Mouse (Mus musculus): ENCODE measurements around the gene BC080695. TPM values are rescaled to one million over a fixed set of nuclear protein-coding genes. Genes with fewer than 3 reads are reported as not detected.

The BC080695 gene
- not detected in 2 replicates for polyA plus RNA-seq (2012; rRNA removed)

GRCm38 (mm10) chr4:143551400-143551799 is at the start of gene BC080695, which contains the start of gene Gm13057:
Gene BC080695 (plus strand): TSS chr4:143551700.
Gene Gm13057 (plus strand): TSS chr4:143551709.

GRCm38 (mm10) chr4:143511043-143511442 is 40.5 kb upstream of the BC080695 start, which contains the start of gene Gm13043:
Gene Gm13043 (plus strand): TSS chr4:143511343.

GRCm38 (mm10) chr4:143535654-143536053 is 15.8 kb upstream of the BC080695 start, which contains the start of gene Gm13040:
Gene Gm13040 (plus strand): TSS chr4:143535954.

GRCm38 (mm10) chr4:143614703-143615102 is 63.2 kb downstream of the BC080695 start, which contains the start of gene Gm13083:
Gene Gm13083 (plus strand): TSS chr4:143615003.

Other genes starting within 250 kb of the BC080695 start
- gene Lrrc38, start 201.9 kb upstream of the BC080695 start, polyA plus RNA-seq (2012; rRNA removed), result 0.28 and 0.53 TPM in 2 replicates
- gene Pramel1, start 157.3 kb upstream of the BC080695 start, polyA plus RNA-seq (2012; rRNA removed), result not detected in 2 replicates
- gene Pramef8, start 139.3 kb upstream of the BC080695 start, polyA plus RNA-seq (2012; rRNA removed), result 11.2 and 13.6 TPM in 2 replicates
- not detected in 2 replicates for gene Oog4, start 101.4 kb upstream of the BC080695 start, polyA plus RNA-seq (2012; rRNA removed)
- not detected in 2 replicates for gene Gm13043, start 40.4 kb upstream of the BC080695 start, polyA plus RNA-seq (2012; rRNA removed)
- gene Gm13040, start 15.7 kb upstream of the BC080695 start, polyA plus RNA-seq (2012; rRNA removed), result not detected in 2 replicates
- gene Gm13057, start within 50 bp of the BC080695 start, polyA plus RNA-seq (2012; rRNA removed), result not detected in 2 replicates
- gene Gm13083, start 63.3 kb downstream of the BC080695 start, polyA plus RNA-seq (2012; rRNA removed), result not detected in 2 replicates
- gene Gm13088, start 105.5 kb downstream of the BC080695 start, polyA plus RNA-seq (2012; rRNA removed), result not detected in 2 replicates
- gene Gm13089, start 151.0 kb downstream of the BC080695 start, polyA plus RNA-seq (2012; rRNA removed), result not detected in 2 replicates
- not detected in 2 replicates for gene Gm13078, start 167.8 kb downstream of the BC080695 start, polyA plus RNA-seq (2012; rRNA removed)
- not detected in 2 replicates for gene Gm13023, start 237.7 kb downstream of the BC080695 start, polyA plus RNA-seq (2012; rRNA removed)